Mouse (Mus musculus) CD4-positive, CD25-positive, alpha-beta regulatory T cell, adult 4 months (primary cell): ENCODE measurements at regions not wholly inside any gene's neighbourhood (a gene's known extent, or its start where the extent isn't known, plus 50 kb on each side); places are given as distances from the start of the nearest gene placed in this dataset.

Experiments used
- ATAC-seq: one replicate; pipeline ENCODE4 v1.8.0; 2017

GRCm38 (mm10) chr4:9935949-9936348 lies 938.3 kb upstream of the 2610301B20Rik start:
- no peak for ATAC-seq

GRCm38 (mm10) chr4:9951441-9951840 lies 922.9 kb upstream of the 2610301B20Rik start:
- ATAC-seq: no peak

- no peak for ATAC-seq
Measured at GRCm38 (mm10) chr4:9974631-9975030, 899.7 kb upstream of the 2610301B20Rik start.

- no peak for ATAC-seq
Measured at GRCm38 (mm10) chr4:9981354-9982040, 892.8 kb upstream of the 2610301B20Rik start.

GRCm38 (mm10) chr4:9982786-9983525 lies 891.3 kb upstream of the 2610301B20Rik start:
- ATAC-seq: no peak

GRCm38 (mm10) chr4:9993871-9994270 lies 880.4 kb upstream of the 2610301B20Rik start:
- ATAC-seq: no peak

GRCm38 (mm10) chr4:9994466-9994865 lies 879.8 kb upstream of the 2610301B20Rik start:
- no peak for ATAC-seq

GRCm38 (mm10) chr4:10030316-10030715 lies 844.0 kb upstream of the 2610301B20Rik start:
- ATAC-seq: no peak

GRCm38 (mm10) chr4:10031764-10032163 lies 842.5 kb upstream of the 2610301B20Rik start:
- ATAC-seq: no peak

- ATAC-seq: no peak
Measured at GRCm38 (mm10) chr4:10035336-10035735, 839.0 kb upstream of the 2610301B20Rik start.

- no peak for ATAC-seq
Measured at GRCm38 (mm10) chr4:10041301-10042093, 832.8 kb upstream of the 2610301B20Rik start.

- ATAC-seq: no peak
Measured at GRCm38 (mm10) chr4:10048770-10049169, 825.5 kb upstream of the 2610301B20Rik start.

GRCm38 (mm10) chr4:10049411-10049810 lies 824.9 kb upstream of the 2610301B20Rik start:
- no peak for ATAC-seq

GRCm38 (mm10) chr4:10051296-10052267 lies 822.7 kb upstream of the 2610301B20Rik start:
- ATAC-seq: no peak

GRCm38 (mm10) chr4:10052869-10053268 lies 821.4 kb upstream of the 2610301B20Rik start:
- no peak for ATAC-seq

GRCm38 (mm10) chr4:10072500-10073106 lies 801.7 kb upstream of the 2610301B20Rik start:
- no peak for ATAC-seq

GRCm38 (mm10) chr4:10079565-10080169 lies 794.6 kb upstream of the 2610301B20Rik start:
- ATAC-seq: no peak

- ATAC-seq: no peak
Measured at GRCm38 (mm10) chr4:10114831-10115230, 759.5 kb upstream of the 2610301B20Rik start.

- no peak for ATAC-seq
Measured at GRCm38 (mm10) chr4:10117964-10118363, 756.3 kb upstream of the 2610301B20Rik start.

- ATAC-seq: no peak
Measured at GRCm38 (mm10) chr4:10124252-10124651, 750.0 kb upstream of the 2610301B20Rik start.
